Mouse (Mus musculus) liver, embryonic 15.5 days (tissue): Measurements from ENCODE around the gene Axin2. TPM values are rescaled to one million over a fixed set of nuclear protein-coding genes. Genes with fewer than 3 reads are reported as not detected.

Experiments used
- ATAC-seq: fragments of 200-750 bp; cut with Nextera tagmentation; 2 replicates; pipeline ENCODE4 v1.8.0; 2017; ENCODE audit warnings: moderate number of reproducible peaks, mild to moderate bottlenecking, moderate library complexity; ENCODE audit not compliant: insufficient read depth
- H3K27ac ChIP-seq: fragments of 300-500 bp; sonication (generic); replicated peaks from 2 replicates; pipeline ENCODE4 v1.5.1; 2015; ENCODE audit warnings: mild to moderate bottlenecking, inconsistent platforms
- H3K27me3 ChIP-seq: fragments of 300-500 bp; sonication (generic); 2 replicates; pipeline ENCODE4 v1.6.1; 2015; ENCODE audit warnings: mild to moderate bottlenecking, inconsistent platforms
- H3K36me3 ChIP-seq: fragments of 300-500 bp; sonication (generic); replicated peaks from 2 replicates; pipeline ENCODE4 v1.6.1; 2015; ENCODE audit warnings: moderate library complexity, mild to moderate bottlenecking, inconsistent platforms
- H3K4me1 ChIP-seq: fragments of 300-500 bp; sonication (generic); replicated peaks from 2 replicates; pipeline ENCODE4 v1.6.1; 2015; ENCODE audit warnings: inconsistent platforms
- H3K4me2 ChIP-seq: fragments of 300-500 bp; sonication (generic); 2 replicates; pipeline ENCODE4 v1.6.1; 2015; ENCODE audit warnings: moderate library complexity, mild to moderate bottlenecking, inconsistent platforms
- H3K4me3 ChIP-seq: fragments of 300-500 bp; sonication (generic); replicated peaks from 2 replicates; pipeline ENCODE4 v1.5.1; 2015; ENCODE audit warnings: mild to moderate bottlenecking, inconsistent platforms
- H3K9ac ChIP-seq: fragments of 300-500 bp; sonication (generic); 2 replicates; pipeline ENCODE4 v1.6.1; 2015; ENCODE audit warnings: moderate library complexity, mild to moderate bottlenecking, inconsistent platforms
- H3K9me3 ChIP-seq: fragments of 300-500 bp; sonication (generic); replicated peaks from 2 replicates; pipeline ENCODE4 v1.6.1; 2016; ENCODE audit warnings: inconsistent platforms
- WGBS: fragments of 180-500 bp; shearing (Covaris S2); methylation state at CpG from one replicate; pipeline ENCODE4 v1.1.7; 2015; ENCODE audit warnings: mixed read lengths; ENCODE audit not compliant: insufficient replicate concordance; 5-methylcytosine and 5-hydroxymethylcytosine counted together
- polyA plus RNA-seq: library from polyadenylated mRNA; unstranded; fragments of >200 nt; fragmentation: Nextera tagmentation; extraction: Ambion mirVana; gene quantifications from 2 replicates; pipeline ENCODE4 v1.2.1, GENCODE M21; 2015

The Axin2 gene
- polyA plus RNA-seq, 1 experiment from 2014 or later = 0.10 TPM

DNA sequence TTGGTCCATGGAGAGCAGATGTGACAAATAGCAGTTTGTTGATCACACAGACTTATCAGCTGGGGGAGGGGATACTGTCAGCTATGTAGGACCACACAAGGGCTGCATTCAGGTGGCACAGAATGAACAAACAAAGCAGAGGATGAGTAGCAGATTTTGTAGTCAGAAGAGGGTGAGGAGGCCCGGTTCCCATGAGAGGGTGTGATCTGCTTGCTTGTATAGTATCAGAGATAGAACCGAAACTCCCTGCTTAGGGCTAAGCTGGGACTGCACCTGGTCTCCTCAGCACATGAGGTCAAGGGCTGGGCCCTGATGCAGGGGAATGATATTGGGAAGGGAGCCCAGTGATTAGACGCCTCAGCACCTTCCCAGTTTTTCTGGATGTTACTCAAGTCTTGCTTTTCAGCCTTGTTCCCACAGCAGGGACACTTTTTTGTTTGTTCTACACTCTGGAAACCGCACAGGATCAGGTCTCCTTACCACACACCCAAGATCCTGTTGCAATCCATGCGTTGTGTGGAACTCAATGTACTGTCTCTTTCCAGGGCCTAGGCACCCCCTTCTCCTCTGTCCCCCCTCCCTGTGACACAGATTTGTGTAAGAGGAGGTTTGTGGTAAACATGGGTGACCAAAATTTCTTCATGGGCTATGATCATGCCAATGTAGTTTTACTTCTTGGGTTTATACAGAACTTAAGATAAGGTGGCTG, 64.7 kb downstream of the Axin2 start:
- 51% methylated on average over 5 of the region's 5 CpGs for WGBS
- Histone ChIP-seq H3K9me3 (no peaks in the 10 kb centered on the region), H3K27ac (no peak overlapping the region), H3K4me2 (no peak overlapping the region), H3K4me1 (no peaks in the 10 kb centered on the region), H3K36me3 (no peaks in the 10 kb centered on the region), H3K4me3 (no peak overlapping the region), H3K9ac (no peak overlapping the region), H3K27me3 (no peaks in the 10 kb centered on the region)
- no peak for ATAC-seq

DNA sequence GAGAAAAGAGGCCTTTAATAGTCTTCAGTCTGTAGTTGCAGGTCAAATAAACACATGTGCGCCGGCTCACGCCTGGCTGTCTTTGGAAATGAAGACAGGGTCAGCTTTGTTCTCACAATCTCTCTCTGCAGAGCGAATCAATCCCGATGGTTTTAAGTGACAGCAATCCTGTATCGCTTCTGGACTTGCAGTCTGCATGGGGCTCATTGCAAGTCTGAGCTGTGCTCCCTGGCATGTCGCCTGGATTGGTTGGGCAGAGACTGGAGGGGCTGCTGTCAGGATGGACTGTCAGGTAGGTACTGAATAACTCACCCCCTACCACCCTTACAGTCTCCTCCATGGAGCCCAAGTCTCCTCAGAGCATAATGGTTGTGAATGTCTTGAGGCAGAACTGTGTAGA, 65.7 kb downstream of the Axin2 start:
- Histone ChIP-seq H3K36me3 (no peaks in the 10 kb centered on the region), H3K4me1 (no peaks in the 10 kb centered on the region), H3K27me3 (no peaks in the 10 kb centered on the region), H3K9ac (no peak overlapping the region), H3K27ac (no peak overlapping the region), H3K4me3 (no peak overlapping the region), H3K9me3 (no peaks in the 10 kb centered on the region), H3K4me2 (no peak overlapping the region)
- WGBS = 72% methylated on average over 7 of the region's 7 CpGs
- no peak for ATAC-seq

DNA sequence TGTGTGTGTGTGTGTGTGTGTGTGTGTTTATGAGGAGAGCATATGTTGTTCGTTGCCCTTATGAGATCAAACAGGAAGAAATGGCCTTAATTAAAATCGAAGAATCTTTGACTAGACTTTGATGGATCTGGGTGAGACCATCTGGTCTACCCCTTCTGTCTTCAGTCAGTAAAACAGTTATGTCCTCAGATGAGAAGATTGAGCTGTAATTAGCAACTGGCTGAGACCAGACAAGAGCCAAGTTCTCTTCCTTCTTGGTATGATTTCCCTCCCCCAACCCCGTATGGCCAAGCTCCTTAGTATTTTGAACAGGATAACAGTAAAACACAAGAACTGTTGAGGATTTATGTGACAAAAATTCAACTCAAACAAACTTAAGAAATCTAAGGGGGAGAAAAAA, 67.1 kb downstream of the Axin2 start:
- no peaks in the 10 kb centered on the region for H3K36me3 ChIP-seq
- no peaks in the 10 kb centered on the region for H3K9me3 ChIP-seq
- H3K4me1 ChIP-seq = no peaks in the 10 kb centered on the region
- no peak overlapping the region for H3K27ac ChIP-seq
- whole genome bisulfite sequencing = 49% methylated on average over 3 of the region's 3 CpGs
- H3K27me3 ChIP-seq = no peaks in the 10 kb centered on the region
- no peak overlapping the region for H3K4me2 ChIP-seq
- H3K4me3 ChIP-seq = no peak overlapping the region
- no peak overlapping the region for H3K9ac ChIP-seq
- no peak for ATAC-seq

DNA sequence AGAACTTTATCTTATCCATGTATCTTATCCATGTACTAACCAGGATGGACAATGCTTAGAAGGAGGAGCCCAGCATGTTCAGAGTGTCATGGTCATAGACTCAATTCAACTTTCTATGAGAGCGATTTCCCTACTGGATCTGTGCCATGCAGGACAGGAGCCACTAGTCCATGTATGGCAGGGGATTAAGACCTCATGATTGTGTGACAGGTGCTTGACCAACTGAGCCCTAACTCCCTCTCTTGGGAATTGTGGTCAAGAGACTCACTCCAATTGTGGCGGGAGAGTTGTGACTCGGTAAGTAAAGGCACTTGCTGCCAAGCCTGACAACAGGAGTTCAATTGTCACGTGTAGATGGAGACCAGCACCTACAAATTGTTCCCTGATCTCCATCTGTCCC, 67.6 kb downstream of the Axin2 start:
- WGBS = 60% methylated on average over 4 of the region's 4 CpGs
- no peak for ATAC-seq

DNA sequence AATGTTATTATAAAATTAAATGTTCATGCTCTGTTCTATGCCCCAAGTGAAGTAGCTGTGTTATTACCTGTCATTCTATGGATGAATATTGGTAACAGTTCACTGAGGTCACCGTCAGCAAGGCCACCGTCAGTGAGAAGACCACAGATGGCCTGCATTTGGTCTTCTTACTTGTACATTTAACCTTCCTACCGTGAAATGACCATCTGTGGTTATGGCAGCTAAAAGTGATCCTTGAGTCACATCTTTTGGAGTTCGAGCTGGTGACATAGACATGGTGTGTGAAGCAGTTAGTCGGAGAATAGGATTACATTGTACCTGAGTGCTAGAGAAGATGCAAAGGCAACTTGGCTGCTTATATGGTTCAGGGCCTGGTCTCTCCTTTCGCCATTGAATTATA, 68.1 kb downstream of the Axin2 start:
- 62% methylated on average over 6 of the region's 6 CpGs for WGBS
- Histone ChIP-seq H3K9ac (no peak overlapping the region), H3K27me3 (no peaks in the 10 kb centered on the region), H3K4me2 (no peak overlapping the region), H3K36me3 (no peaks in the 10 kb centered on the region), H3K4me3 (no peak overlapping the region), H3K9me3 (no peaks in the 10 kb centered on the region), H3K4me1 (no peaks in the 10 kb centered on the region), H3K27ac (no peak overlapping the region)
- ATAC-seq = no peak

More for the DNA sequence above, 67.6 kb downstream of the Axin2 start:
- no peak overlapping the region for H3K27ac ChIP-seq
- H3K4me2 ChIP-seq = no peak overlapping the region
- H3K4me3 ChIP-seq = no peak overlapping the region
- no peaks in the 10 kb centered on the region for H3K4me1 ChIP-seq
- no peaks in the 10 kb centered on the region for H3K27me3 ChIP-seq
- no peaks in the 10 kb centered on the region for H3K9me3 ChIP-seq
- H3K36me3 ChIP-seq = no peaks in the 10 kb centered on the region
- H3K9ac ChIP-seq = no peak overlapping the region

DNA sequence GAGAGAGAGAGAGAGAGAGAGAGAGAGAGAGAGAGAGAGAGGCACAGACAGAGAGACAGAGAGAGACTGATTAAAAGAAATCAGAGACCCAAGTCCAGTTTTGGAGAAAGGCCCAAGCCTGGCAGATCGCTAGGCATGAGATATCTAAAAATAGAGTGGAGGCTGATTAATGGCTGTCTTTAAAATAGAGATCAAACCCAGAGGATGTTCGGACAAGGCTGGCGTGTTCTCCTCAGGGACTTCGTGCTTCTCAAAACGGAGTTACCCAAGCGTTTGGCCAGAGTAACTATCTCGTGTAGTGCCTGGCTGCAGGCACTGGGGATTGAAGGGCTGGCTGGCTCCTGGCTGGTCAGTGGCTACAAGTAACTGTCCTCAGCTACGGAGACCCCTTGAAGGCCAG, 69.8 kb downstream of the Axin2 start:
- Histone ChIP-seq H3K4me2 (no peak overlapping the region), H3K9me3 (no peaks in the 10 kb centered on the region), H3K4me1 (no peaks in the 10 kb centered on the region), H3K36me3 (no peaks in the 10 kb centered on the region), H3K27me3 (no peaks in the 10 kb centered on the region), H3K27ac (no peak overlapping the region), H3K9ac (no peak overlapping the region), H3K4me3 (no peak overlapping the region)
- no peak for ATAC-seq
- WGBS = 64% methylated on average over 8 of the region's 8 CpGs

DNA sequence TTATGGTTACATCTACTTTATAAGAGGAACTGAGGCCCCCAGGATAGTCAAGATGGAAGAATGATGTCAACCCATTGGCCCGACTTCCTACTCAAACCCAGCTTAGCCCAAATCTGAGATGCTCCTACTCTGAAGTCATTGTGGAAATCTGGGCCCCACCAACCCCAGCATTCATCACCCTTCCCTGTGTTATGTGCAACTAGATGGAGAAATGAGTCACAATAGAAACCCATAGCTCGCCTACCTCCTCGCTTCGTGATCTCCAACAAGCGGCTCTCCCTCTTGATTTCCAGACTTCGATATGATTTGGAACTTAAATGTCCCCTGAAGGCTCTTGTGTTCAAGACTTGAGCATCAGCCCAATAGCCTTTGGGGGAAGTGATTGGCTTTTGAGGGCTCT, 73.3 kb downstream of the Axin2 start:
- no peak overlapping the region for H3K4me2 ChIP-seq
- no peaks in the 10 kb centered on the region for H3K4me1 ChIP-seq
- no peaks in the 10 kb centered on the region for H3K36me3 ChIP-seq
- 86% methylated on average over 6 of the region's 6 CpGs for WGBS
- H3K9ac ChIP-seq = no peak overlapping the region
- no peaks in the 10 kb centered on the region for H3K27me3 ChIP-seq
- no peak for ATAC-seq
- no peak overlapping the region for H3K27ac ChIP-seq
- no peak overlapping the region for H3K4me3 ChIP-seq
- H3K9me3 ChIP-seq = no peaks in the 10 kb centered on the region

DNA sequence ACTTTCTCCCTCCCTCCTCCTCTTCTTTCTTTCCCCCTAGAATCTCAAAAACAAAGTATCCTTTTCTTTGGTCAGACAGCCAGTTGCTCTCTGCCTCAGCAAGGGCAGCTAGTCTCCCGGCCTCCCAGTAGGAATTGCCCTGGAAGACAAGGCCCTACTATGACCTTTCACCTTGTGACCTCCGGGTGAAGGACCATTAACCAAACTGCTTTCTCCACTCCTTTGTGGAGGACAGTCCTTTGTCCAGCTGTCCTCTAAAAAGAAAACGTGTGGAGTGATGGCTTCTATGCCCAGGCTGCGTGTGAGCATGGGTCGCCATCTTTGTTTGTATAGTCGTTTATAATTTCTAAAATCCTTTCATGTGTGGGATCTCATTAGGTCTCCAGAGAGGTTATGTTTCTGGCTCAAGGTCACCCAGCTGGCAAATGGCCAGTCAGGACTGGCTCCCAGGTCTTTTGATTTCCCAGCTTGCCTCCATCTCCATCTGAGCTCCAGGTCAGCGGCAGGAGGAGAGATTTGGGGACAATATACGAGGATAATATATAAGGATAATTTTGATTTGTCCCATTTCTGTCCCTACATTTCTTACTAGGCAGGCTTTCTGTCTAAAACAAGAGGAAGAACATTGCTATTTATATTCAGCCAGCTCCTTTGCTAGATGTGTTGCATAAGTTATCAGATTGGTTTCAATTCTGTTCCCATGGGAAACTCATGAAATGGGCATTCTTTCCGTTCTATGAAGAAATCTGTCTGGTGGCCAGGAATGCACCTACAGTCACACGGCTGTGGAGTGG, 75.2 kb downstream of the Axin2 start:
- Histone ChIP-seq H3K4me1 (no peaks in the 10 kb centered on the region), H3K4me2 (no peak overlapping the region), H3K36me3 (no peaks in the 10 kb centered on the region), H3K27me3 (no peaks in the 10 kb centered on the region), H3K4me3 (no peak overlapping the region), H3K9me3 (no peaks in the 10 kb centered on the region), H3K9ac (no peak overlapping the region), H3K27ac (no peak overlapping the region)
- ATAC-seq = no peak
- 64% methylated on average over 10 of the region's 10 CpGs for WGBS

DNA sequence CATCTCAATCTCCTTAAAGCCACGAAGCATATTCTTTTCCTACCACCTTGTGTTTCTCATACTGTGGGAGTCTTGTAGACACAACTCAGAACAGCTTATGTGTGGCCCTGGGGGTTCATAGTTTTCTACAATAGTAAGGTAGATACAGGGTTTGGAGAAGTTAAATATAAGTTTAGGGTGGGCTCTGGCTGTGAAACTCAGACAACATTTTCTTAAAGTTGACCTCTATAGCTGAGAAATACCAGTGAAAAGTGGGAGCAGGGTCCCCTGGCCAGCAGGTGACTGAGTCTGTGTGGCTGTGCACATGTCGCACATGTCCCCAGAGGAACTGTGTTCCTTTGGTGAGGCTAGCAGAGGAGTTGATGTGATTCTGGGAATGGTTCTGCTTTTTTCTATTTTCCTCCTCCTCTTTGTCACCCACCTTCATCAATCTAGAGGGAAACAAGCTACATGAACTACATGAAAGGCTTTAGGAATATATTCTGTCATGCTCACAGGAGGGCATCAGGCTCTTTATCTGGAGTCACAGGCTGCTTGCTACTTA, 75.9 kb downstream of the Axin2 start:
- H3K4me1 ChIP-seq = no peaks in the 10 kb centered on the region
- no peak overlapping the region for H3K4me3 ChIP-seq
- H3K4me2 ChIP-seq = no peak overlapping the region
- H3K27ac ChIP-seq = no peak overlapping the region
- no peaks in the 10 kb centered on the region for H3K9me3 ChIP-seq
- no peak overlapping the region for H3K9ac ChIP-seq
- H3K27me3 ChIP-seq = no peaks in the 10 kb centered on the region
- no peaks in the 10 kb centered on the region for H3K36me3 ChIP-seq
- ATAC-seq = no peak
- WGBS = 65% methylated on average over 2 of the region's 2 CpGs

DNA sequence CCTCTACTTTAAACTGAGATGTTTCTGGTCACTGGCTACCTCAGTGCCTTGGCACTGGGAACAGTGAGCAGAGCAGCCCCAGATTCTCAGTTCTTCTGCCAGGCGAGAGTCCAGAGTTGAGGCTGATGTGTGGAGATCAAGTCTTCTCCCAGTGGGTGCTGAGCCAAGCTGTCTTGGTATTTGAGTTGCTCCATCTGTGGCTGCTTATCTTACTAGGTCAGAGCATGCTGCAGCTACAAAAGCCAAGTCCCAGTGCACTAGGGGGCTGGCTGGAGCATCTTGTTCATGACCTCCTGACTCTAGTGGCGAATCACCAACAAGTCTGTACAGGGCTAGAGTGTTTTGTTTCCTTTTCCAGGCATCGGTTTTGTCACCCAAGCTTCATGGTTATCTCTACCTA, 77.7 kb downstream of the Axin2 start:
- 65% methylated on average over 3 of the region's 3 CpGs for WGBS
- H3K9me3 ChIP-seq = no peaks in the 10 kb centered on the region
- no peak overlapping the region for H3K9ac ChIP-seq
- no peaks in the 10 kb centered on the region for H3K4me1 ChIP-seq
- no peak for ATAC-seq
- no peak overlapping the region for H3K27ac ChIP-seq
- H3K4me3 ChIP-seq = no peak overlapping the region
- H3K4me2 ChIP-seq = no peak overlapping the region
- H3K27me3 ChIP-seq = no peaks in the 10 kb centered on the region
- no peaks in the 10 kb centered on the region for H3K36me3 ChIP-seq
